Mouse (Mus musculus) spleen, postnatal 4 days (tissue): ENCODE results near the gene Plscr5.
"Not testable (repeated sequence)": the region's sequence is repeated elsewhere in the genome, so short reads cannot be mapped to it uniquely, and the experiment has no call there.

Experiments used
- DNase-seq, 2 experiments: peaks; one replicate each; pipeline ENCODE4 v3.0.0; 2022; ENCODE audit warnings: low spot score in 2 of 2

Plscr5 gene

DNA sequence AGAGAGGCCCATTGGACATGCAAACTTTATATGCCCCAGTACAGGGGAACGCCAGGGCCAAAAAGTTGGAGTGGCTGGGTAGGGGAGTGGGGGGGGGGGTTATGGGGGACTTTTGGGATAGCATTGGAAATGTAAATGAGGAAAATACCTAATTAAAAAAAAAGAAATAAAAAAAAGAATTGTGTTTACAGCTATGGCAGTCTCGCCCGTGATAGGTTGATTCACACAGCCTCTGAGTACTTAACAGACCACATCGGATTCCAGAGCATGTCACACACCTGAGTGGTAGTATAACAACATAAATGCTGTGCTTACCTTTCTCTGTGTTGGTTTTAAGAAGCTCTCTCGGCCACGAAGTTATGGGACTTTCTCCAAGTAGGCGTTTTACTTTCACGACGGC lies at the start of gene Plscr5:
Gene Plscr5 (plus strand): TSS at position 301 of the 400 bp plus-strand sequence.
- not testable (repeated sequence) for DNase-seq

DNA sequence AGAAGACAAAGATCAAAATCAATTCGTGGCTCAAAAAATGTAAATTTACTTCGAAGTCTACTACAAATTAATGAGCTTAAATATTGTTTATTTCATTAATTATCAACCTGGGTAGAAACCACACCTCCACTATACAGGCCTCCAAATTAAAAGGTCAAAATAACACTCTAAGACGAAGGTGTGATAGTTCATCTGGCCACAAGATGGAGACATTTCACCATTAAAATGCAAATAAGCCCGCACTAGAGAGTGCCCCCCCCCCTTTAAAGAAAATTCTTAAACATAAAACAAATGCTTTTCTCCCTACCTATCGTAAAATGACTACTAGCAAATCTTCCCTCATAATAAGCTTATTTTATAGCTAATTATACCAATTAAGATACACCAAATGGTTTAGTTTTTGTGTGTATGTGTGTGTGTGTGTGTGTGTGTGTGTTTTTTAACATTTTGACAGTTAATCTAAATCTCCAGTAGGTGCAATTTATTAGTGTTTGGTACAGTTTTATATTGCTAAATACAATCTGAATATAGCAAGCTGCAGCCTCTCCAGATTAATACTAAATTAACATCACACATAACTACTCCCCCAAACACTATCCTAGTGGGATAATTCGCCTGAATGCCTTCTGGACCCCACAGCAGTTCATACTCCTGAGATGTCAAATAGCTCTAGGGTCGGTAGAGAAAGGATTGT lies 45.0 kb upstream of the Plscr5 start:
- DNase-seq, result no peak

DNA sequence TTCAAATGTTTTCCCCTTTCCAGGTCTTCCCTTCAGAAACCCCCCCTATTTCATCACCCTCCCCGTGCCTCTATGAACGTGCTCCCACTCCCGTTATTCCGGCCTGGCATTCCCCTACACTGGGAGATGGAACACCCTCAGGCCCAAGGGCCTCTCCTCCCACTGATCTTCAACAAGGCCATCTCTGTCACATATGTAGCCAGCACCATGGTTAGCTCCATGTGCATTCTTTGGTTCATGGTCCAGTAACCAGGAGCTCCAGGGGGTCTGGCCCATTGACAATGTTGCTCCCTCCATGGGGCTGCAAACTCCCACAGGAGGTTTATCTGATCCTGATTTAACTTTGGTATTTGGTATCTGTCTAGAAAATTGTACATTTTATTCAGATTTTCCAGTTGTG lies 30.5 kb upstream of the Plscr5 start:
- DNase-seq, result no peak

DNA sequence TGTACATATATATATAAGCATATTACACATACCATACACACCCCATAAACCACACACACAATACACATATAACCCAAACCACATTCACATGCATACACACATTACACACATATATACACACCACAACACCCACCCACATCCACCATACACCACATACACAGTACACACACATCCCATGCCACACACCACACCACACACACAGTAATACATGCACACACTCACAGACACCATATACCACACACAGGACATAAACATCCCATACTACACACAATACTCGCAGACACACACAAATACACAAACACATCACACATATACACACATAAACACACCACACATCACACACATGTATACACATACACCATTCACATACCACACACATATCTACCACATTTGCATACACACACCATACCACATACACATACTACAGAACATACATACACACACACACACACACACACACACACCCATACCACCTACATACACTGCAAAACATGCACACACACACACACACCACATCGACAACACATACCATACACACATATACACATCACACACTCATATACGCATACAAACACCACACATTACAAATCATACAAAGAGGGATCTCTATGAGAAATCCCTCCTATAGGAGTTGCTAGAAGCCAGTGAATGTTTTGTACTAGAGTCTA lies 19.3 kb upstream of the Plscr5 start:
- DNase-seq, result no peak

DNA sequence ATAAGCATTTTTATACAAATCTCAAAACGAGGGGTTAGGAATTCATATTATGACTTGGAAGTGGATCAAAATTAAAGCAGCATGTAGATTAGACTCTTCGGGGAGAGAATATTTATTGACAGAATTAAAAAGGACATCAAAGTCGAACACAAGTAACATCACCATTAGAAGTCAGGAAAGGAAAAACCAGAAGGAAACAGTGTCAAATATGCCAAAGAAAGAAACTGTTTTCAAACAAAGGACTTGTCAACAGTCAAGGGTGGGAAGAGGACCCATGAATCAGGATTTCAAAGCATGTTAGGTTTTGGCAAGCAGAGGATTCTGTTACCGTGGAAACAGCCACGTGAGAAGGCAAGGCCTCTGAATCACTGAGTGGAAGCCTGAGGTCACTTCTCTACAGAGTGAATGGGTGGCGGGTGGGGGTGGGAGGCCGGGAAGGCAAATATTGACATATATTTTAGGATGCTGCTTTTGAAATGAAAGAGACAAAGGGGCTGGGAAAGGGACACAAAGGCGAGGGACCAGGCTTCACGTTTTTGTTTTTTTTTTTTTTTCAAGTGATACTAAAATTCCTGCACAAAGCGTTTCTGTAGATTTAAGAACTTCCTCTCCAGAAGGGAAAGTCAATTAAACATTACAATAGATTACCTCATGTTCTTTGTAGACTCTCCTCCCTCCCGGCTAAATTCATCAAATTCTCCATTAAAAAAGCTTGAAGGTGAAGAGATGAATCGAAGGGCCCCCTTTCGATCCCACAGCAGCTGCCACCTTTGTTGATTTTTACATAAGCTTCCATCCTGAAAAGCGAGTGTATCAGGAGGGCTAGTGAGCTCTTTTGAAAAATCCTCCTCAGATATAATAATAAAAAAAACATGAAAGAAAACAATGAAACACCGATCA lies 18.3 kb upstream of the Plscr5 start:
- DNase-seq, result no peak

DNA sequence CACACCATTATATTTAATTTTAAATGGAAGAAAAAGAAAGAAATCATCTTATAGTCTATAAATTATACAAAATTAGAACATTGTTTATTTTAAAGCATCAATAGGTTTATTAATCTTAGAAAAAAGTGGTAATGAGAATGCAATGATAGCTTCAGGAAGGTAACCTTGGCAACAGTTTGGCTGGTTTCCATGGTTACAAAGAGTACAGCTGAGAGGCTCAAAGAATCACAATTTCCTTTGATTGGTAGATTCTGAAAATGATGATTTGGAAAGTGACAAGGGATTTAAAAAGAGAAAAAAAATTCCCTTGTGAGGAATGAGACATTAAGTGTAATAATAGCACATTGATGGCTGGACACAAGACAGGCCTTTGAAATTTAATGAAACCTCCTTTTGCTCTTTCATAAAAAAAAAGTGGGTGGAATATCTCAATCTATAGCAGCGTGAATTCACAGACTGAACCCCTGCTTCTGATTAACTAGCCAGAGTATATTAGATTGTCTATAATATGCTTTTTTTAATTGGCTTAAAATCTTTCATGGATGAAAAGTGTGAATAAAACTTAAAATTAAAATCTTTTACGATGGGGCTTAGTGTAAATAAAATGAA lies 13.8 kb upstream of the Plscr5 start:
- DNase-seq, result no peak

GRCm38 (mm10) chr9:92191295-92191694 lies 1.4 kb upstream of the Plscr5 start:
- no peak for DNase-seq

DNA sequence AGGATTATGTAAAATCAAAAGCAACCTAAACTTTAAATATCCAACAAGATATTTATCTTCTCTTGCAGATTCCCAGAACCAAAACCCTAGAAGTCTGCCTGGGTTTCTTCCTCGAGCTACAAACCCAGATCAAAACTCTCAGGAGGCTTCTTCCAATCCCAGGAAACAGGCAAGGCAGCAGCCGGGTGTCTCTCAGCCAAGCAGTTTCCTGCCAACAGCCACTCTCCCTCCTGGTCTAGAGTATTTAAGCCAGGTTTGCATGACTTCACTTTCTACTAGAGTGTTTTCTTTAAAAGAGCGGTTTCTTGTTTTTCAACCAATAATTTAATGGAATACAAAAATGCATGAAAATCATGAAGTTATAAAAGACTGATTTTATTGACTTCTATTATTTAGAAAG lies 5.7 kb downstream of the Plscr5 start:
- DNase-seq, result no peak

- no peak for DNase-seq
These were observed 6.8 kb downstream of the Plscr5 start for GRCm38 (mm10) chr9:92199564-92199963.

DNA sequence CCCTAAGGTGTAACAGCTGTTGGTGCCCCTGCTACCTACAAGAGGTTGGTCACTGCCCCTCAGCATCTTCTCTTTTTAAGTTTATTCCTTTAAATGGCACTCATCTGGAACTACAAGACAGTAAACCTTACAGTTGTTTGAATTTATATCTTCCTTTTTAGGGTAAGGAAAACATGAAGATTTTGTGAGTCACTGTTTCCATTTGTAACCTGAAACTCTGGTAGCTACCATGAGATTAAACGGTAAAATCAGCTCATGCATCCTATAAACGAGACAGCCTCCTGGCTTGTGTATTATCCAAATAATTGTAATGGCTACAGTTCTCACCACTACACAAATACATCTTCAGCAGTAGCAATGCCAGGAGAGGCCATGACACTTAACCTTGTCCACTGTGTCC lies 11.7 kb downstream of the Plscr5 start:
- DNase-seq, result no peak

DNA sequence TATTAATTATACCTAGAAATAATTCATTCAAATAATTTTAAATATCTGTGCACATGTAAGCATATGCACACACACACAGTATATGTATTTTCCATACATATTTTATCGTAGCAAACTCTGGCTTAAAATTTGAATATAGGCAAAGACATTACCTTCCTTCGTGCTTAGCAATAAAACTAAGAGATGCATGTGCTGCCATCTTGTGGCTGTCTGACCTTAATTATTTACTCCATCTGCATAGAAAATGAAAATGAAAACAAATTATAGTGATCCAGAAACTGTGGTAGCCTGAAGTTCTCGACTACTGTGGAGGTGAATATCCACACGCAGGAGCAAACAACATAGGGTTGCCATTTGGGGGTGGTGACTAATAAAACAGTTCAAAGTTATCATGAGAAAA lies 14.6 kb downstream of the Plscr5 start:
- DNase-seq, result peak in 1 of 2 experiments; percentile 20

DNA sequence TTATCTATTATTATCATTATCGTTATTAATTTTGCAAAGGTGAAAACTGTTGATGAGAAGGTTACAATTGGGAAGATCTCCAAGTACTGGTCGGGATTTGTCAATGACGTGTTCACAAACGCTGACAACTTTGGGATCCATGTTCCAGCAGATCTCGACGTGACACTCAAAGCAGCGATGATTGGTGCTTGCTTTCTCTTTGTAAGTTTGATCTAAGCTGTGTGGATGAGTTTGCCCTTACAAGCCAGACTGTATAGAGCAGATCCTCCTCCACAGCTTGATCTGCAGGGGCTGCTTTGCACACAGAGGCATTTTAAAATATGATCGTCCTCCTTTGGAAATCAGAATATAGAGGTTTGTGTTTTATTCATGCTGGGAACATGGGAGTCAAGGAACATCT lies 15.0 kb downstream of the Plscr5 start:
- no peak for DNase-seq

- DNase-seq, result no peak
These were observed 17.1 kb downstream of the Plscr5 start for GRCm38 (mm10) chr9:92209850-92210249.

GRCm38 (mm10) chr9:92210386-92210967 lies 17.7 kb downstream of the Plscr5 start:
- no peak for DNase-seq

DNA sequence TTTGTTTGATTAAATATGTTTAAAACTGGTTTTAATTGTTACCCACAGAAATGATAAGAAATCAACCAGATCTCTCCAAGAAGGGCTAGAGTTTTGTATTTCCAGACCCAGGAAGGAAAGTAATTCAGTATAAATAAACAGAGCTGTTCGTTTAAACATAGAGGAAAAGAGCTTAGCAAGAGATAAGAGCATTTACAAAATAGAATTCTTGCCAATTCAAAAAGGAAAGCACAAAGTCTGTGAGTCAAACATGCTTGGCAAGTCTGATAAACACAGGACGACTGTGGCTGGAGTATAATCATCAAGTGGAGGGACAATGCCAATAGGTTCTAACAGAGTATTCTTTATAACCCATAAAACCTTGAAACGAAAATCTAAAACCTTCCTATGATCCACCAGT lies 18.3 kb downstream of the Plscr5 start:
- DNase-seq, result no peak

GRCm38 (mm10) chr9:92217484-92217883 lies 24.7 kb downstream of the Plscr5 start:
- no peak for DNase-seq

GRCm38 (mm10) chr9:92217896-92218295 lies 25.2 kb downstream of the Plscr5 start:
- DNase-seq, result no peak

- no peak for DNase-seq
These were observed 27.4 kb downstream of the Plscr5 start for GRCm38 (mm10) chr9:92220151-92220550.

DNA sequence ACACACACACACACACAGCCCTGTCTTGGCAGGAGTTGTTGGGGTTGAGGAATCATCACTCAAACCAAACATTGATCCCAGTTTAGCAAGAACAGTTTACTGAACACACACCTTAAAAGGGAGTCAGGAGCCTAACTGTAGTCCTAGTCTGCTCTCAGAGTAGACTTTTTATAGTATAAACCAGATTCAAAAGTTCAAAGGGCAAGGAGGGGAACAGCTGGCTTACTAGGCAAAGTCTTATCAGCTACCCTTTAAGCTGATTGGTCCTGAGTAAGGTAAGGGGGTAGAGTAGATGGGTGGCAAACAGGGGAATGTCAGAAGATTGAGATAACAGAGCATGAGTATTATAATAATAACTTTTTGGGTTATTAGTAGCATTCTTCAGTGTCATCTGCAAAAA lies 28.7 kb downstream of the Plscr5 start:
- DNase-seq, result no peak

GRCm38 (mm10) chr9:92224598-92225231 lies 32.0 kb downstream of the Plscr5 start:
- DNase-seq, result no peak

DNA sequence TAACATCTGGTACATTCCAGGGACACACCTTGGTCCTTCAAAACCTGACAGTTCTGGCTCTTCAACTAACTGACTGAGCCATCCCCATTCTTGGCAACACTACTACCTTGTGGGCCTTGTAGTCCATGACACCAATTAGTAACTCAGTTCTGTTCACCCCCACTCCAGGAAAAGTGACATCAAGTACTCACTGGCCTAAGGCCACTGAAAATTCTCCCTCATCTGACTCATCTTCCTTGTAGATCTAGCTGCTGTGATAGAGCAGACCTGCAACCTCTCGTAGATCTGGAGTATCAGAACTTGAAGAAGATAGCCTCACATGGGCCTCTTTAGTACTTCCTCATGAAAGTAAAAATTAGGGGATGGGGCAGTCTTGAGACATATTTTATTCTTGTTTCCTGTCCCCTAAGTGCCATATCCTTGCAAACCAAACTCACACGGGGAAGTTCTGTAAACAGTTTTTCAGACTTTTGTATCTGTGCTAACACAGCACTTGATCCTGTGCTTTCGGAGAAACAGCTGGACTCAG lies 33.5 kb downstream of the Plscr5 start:
- no peak for DNase-seq
